Comparison of ENCODE assay signal across 7 mouse cellular contexts in the genomic region with DNA sequence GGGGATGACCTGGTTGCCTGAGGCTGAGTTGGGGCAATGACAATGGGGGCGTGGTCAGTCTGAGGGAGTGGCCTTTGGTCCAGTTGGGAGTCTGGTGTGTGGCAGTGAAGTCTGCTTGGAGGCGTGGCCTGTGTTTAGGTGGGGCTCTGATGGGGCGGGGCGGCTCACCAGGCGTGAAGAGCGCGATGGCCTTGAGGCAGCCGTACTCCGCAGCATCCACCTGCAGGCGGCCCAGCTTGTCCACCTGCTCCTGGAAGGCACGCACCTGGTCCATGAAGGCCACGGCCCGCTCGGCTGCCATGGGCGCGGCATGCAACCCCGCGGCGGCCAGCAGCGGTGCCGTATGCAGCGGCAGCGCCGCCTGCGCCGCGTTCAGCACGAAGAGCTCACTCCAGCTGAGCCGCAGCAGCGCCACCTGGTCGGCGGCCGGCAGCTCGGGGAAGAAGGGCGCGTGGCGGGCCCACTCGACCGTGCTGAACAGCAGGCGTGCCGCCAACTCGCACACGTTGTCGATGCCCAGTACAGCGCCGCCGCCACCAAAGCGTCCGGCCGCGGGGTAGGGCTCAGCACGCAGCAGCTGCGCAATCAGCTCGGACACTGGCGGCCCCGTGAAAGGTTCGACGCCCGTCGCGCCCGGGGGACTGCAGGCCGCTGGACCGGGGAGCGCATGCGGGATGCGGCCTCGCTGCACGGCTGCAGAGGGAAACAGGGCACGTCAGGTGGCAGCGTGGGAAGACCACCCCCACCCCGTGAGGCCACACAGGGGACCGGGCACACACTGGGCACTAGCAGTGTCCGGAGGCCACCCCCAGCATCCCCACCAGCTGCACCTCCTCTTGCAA. TPM values are rescaled to one million over a fixed set of nuclear protein-coding genes. Genes with fewer than 3 reads are reported as not detected.
DNase-seq lines count a peak whose midpoint lies in the region; ATAC-seq lines count a peak whose summit lies in the region.

No protein-coding gene starts in this region.

- H3K4me3 ChIP-seq in forebrain, embryonic 11.5 days (ENCODE audit: low read depth, low read length): peak overlapping the region; percentile 25
- H3K4me3 ChIP-seq in hindbrain, embryonic 15.5 days: peak overlapping the region; percentile 40
- H3K4me3 ChIP-seq in limb, embryonic 11.5 days (ENCODE audit: low read depth, low read length): peak overlapping the region; percentile 22
- H3K4me3 ChIP-seq in midbrain, embryonic 10.5 days: peak overlapping the region; percentile 47

- H3K27ac ChIP-seq in forebrain, embryonic 11.5 days (ENCODE audit: low read depth, low read length): no peak overlapping the region
- peak overlapping the region; percentile 72 for H3K27ac ChIP-seq in hindbrain, embryonic 15.5 days (replicated peaks)
- H3K27ac ChIP-seq in limb, embryonic 11.5 days (replicated peaks; ENCODE audit: low read depth, low read length): 0 out of 2 replicates have a peak overlapping the region, but pooled peaks have one; percentile 33
- peak overlapping the region; percentile 74 for H3K27ac ChIP-seq in midbrain, embryonic 10.5 days (replicated peaks)

- H3K36me3 ChIP-seq in forebrain, embryonic 11.5 days (ENCODE audit: control insufficient read depth, insufficient read depth, low read length): no peaks in the 10 kb centered on the region; the same call in 1 of the 2 replicates
- peaks cover 14% of the 10 kb centered on the region; the same call in 1 of the 2 replicates for H3K36me3 ChIP-seq in hindbrain, embryonic 15.5 days
- peaks cover 9% of the 10 kb centered on the region; the same call in 1 of the 2 replicates for H3K36me3 ChIP-seq in limb, embryonic 11.5 days (ENCODE audit: control insufficient read depth, insufficient read depth, low read length)
- H3K36me3 ChIP-seq in midbrain, embryonic 10.5 days: peaks cover 77% of the 10 kb centered on the region

- H3K27me3 ChIP-seq in forebrain, embryonic 11.5 days (ENCODE audit: control insufficient read depth, insufficient read depth, low read length): no peaks in the 10 kb centered on the region
- no peaks in the 10 kb centered on the region for H3K27me3 ChIP-seq in hindbrain, embryonic 15.5 days
- no peaks in the 10 kb centered on the region for H3K27me3 ChIP-seq in limb, embryonic 11.5 days (ENCODE audit: control insufficient read depth, insufficient read depth, low read length)
- H3K27me3 ChIP-seq in midbrain, embryonic 10.5 days (ENCODE audit: low read depth, poor library complexity, severe bottlenecking): peaks cover 17% of the 10 kb centered on the region

- peak overlapping the region; percentile 33; the same call in 1 of the 2 replicates for H3K9ac ChIP-seq in forebrain, embryonic 11.5 days (ENCODE audit: low read length)
- H3K9ac ChIP-seq in hindbrain, embryonic 15.5 days: peak overlapping the region; percentile 48
- H3K9ac ChIP-seq in limb, embryonic 11.5 days (ENCODE audit: low read length): peak overlapping the region; percentile 37; the same call in 1 of the 2 replicates

- peak; percentile 10; the same call in 1 of the 2 replicates for ATAC-seq in forebrain, embryonic 11.5 days (replicated peaks; ENCODE audit: low FRiP score)
- no peak for ATAC-seq in hindbrain, embryonic 15.5 days (ENCODE audit: low FRiP score, low read depth)
- ATAC-seq in limb, embryonic 11.5 days (ENCODE audit: insufficient number of reproducible peaks, low FRiP score, low TSS enrichment, low read depth): no peak

- 7% methylated on average over 73 of the region's 74 CpGs for whole genome bisulfite sequencing in forebrain, embryonic 11.5 days
- WGBS in hindbrain, embryonic 15.5 days: 9% methylated on average over 71 of the region's 74 CpGs
- WGBS in limb, embryonic 11.5 days: 5% methylated on average over 73 of the region's 74 CpGs
- WGBS in midbrain, embryonic 10.5 days: 5% methylated on average over 74 of the region's 74 CpGs

- H3K9me3 ChIP-seq in forebrain, embryonic 11.5 days (ENCODE audit: control insufficient read depth, low read length): no peaks in the 10 kb centered on the region
- no peaks in the 10 kb centered on the region for H3K9me3 ChIP-seq in hindbrain, embryonic 15.5 days
- H3K9me3 ChIP-seq in limb, embryonic 11.5 days (ENCODE audit: control insufficient read depth, low read length): no peaks in the 10 kb centered on the region
- no peaks in the 10 kb centered on the region for H3K9me3 ChIP-seq in midbrain, embryonic 10.5 days (replicated peaks)

- peak; percentile 97 for DNase-seq in R1 (ENCODE audit: low read depth, low spot score)
- DNase-seq in c-Kit-positive CD71-positive TER-119-negative erythroid progenitor cells, embryonic 14.5 days (ENCODE audit: low read depth): peak; percentile 60
- peak; percentile 80 for DNase-seq in forebrain, embryonic 11.5 days (ENCODE audit: low spot score)
- DNase-seq in limb, embryonic 11.5 days (ENCODE audit: low spot score): peak; percentile 69
- peak; percentile 68 for DNase-seq in midbrain, embryonic 10.5 days (ENCODE audit: low spot score)
- DNase-seq in right cerebral cortex, postnatal 4 days: peak; percentile 75

- peak overlapping the region; percentile 56 for H3K4me2 ChIP-seq in forebrain, embryonic 11.5 days (ENCODE audit: low read depth, low read length, severe bottlenecking)
- peak overlapping the region; percentile 67 for H3K4me2 ChIP-seq in hindbrain, embryonic 15.5 days
- H3K4me2 ChIP-seq in limb, embryonic 11.5 days (ENCODE audit: low read depth, severe bottlenecking): peak overlapping the region; percentile 56

- H3K4me1 ChIP-seq in forebrain, embryonic 11.5 days (replicated peaks; ENCODE audit: control insufficient read depth, insufficient read depth, low read length): peaks cover 36% of the 10 kb centered on the region
- peaks cover 54% of the 10 kb centered on the region for H3K4me1 ChIP-seq in hindbrain, embryonic 15.5 days (replicated peaks)
- peaks cover 33% of the 10 kb centered on the region for H3K4me1 ChIP-seq in limb, embryonic 11.5 days (ENCODE audit: control insufficient read depth, insufficient read depth, low read length)
- H3K4me1 ChIP-seq in midbrain, embryonic 10.5 days: peaks cover 70% of the 10 kb centered on the region

RNA-seq across cellular contexts. Expression of a gene that starts 4.7 kb away (rescaled TPM):
- polyA plus RNA-seq in forebrain, embryonic 11.5 days (2014; fragmentation: Nextera tagmentation; extraction: Ambion mirVana): 2.9 and 3.3 TPM in 2 replicates
- polyA plus RNA-seq in hindbrain, embryonic 15.5 days (2015; fragmentation: Nextera tagmentation; extraction: Ambion mirVana): 6.6 and 7.4 TPM in 2 replicates
- polyA plus RNA-seq in limb, embryonic 11.5 days (2014; fragmentation: Nextera tagmentation; extraction: Ambion mirVana): 2.7 and 3.1 TPM in 2 replicates
- polyA plus RNA-seq in midbrain, embryonic 10.5 days (2016; fragmentation: Nextera tagmentation; extraction: Ambion mirVana): 4.9 and 6.1 TPM in 2 replicates

RNA-seq across cellular contexts. Expression of a gene that starts 6.0 kb away (rescaled TPM):
- polyA plus RNA-seq in forebrain, embryonic 11.5 days (2014; fragmentation: Nextera tagmentation; extraction: Ambion mirVana): 49.1 and 51.4 TPM in 2 replicates
- 29.3 and 31.4 TPM in 2 replicates for polyA plus RNA-seq in hindbrain, embryonic 15.5 days (2015; fragmentation: Nextera tagmentation; extraction: Ambion mirVana)
- 68.9 and 78.6 TPM in 2 replicates for polyA plus RNA-seq in limb, embryonic 11.5 days (2014; fragmentation: Nextera tagmentation; extraction: Ambion mirVana)
- polyA plus RNA-seq in midbrain, embryonic 10.5 days (2016; fragmentation: Nextera tagmentation; extraction: Ambion mirVana): 74.7 and 110 TPM in 2 replicates

RNA-seq across cellular contexts. Expression of a gene that starts 9.2 kb away (rescaled TPM):
- 69.3 and 82.5 TPM in 2 replicates for polyA plus RNA-seq in forebrain, embryonic 11.5 days (2014; fragmentation: Nextera tagmentation; extraction: Ambion mirVana)
- 113 TPM in 2 replicates for polyA plus RNA-seq in hindbrain, embryonic 15.5 days (2015; fragmentation: Nextera tagmentation; extraction: Ambion mirVana)
- polyA plus RNA-seq in limb, embryonic 11.5 days (2014; fragmentation: Nextera tagmentation; extraction: Ambion mirVana): 92.1 and 95.3 TPM in 2 replicates
- 68.5 and 74.3 TPM in 2 replicates for polyA plus RNA-seq in midbrain, embryonic 10.5 days (2016; fragmentation: Nextera tagmentation; extraction: Ambion mirVana)

RNA-seq across cellular contexts. Expression of a gene that starts 19.8 kb away (rescaled TPM):
- 4.2 and 4.5 TPM in 2 replicates for polyA plus RNA-seq in forebrain, embryonic 11.5 days (2014; fragmentation: Nextera tagmentation; extraction: Ambion mirVana)
- 7.6 and 7.7 TPM in 2 replicates for polyA plus RNA-seq in hindbrain, embryonic 15.5 days (2015; fragmentation: Nextera tagmentation; extraction: Ambion mirVana)
- polyA plus RNA-seq in limb, embryonic 11.5 days (2014; fragmentation: Nextera tagmentation; extraction: Ambion mirVana): 3.4 and 4.1 TPM in 2 replicates
- polyA plus RNA-seq in midbrain, embryonic 10.5 days (2016; fragmentation: Nextera tagmentation; extraction: Ambion mirVana): 5.0 and 6.3 TPM in 2 replicates

RNA-seq across cellular contexts. Expression of a gene that starts 20.9 kb away (rescaled TPM):
- polyA plus RNA-seq in forebrain, embryonic 11.5 days (2014; fragmentation: Nextera tagmentation; extraction: Ambion mirVana): 106 and 119 TPM in 2 replicates
- polyA plus RNA-seq in hindbrain, embryonic 15.5 days (2015; fragmentation: Nextera tagmentation; extraction: Ambion mirVana): 96.4 and 99.4 TPM in 2 replicates
- 109 and 119 TPM in 2 replicates for polyA plus RNA-seq in limb, embryonic 11.5 days (2014; fragmentation: Nextera tagmentation; extraction: Ambion mirVana)
- 112 TPM in 2 replicates for polyA plus RNA-seq in midbrain, embryonic 10.5 days (2016; fragmentation: Nextera tagmentation; extraction: Ambion mirVana)
